Mouse (Mus musculus) CH12.LX (cell line): ENCODE data around the gene Mpo. TPM values are rescaled to one million over a fixed set of nuclear protein-coding genes. Genes with fewer than 3 reads are reported as not detected.

ENCODE experiments used
- DNase-seq: peaks from one replicate; pipeline ENCODE4 v3.0.0-alpha.2; 2013; ENCODE audit errors: extremely low read depth
- H3K27ac ChIP-seq: 2 replicates; pipeline ENCODE4 v1.5.1; 2012; ENCODE audit warnings: low read depth, mild to moderate bottlenecking, control low read depth, moderate library complexity; ENCODE audit not compliant: insufficient read depth
- H3K27me3 ChIP-seq: replicated peaks from 2 replicates; pipeline ENCODE3; 2012; ENCODE audit warnings: inconsistent platforms
- H3K36me3 ChIP-seq, 2 experiments: replicated peaks in 1 of 2; 2 replicates each; pipeline versions ENCODE3 to v1.6.1; 2012; ENCODE audit warnings: inconsistent platforms in 1 of 2, low read length in 1 of 2, mild to moderate bottlenecking in 1 of 2, mixed read lengths in 1 of 2, moderate library complexity in 1 of 2; ENCODE audit not compliant: control insufficient read depth in 1 of 2, insufficient read depth in 1 of 2
- H3K4me1 ChIP-seq, 2 experiments: 2 replicates each; pipeline ENCODE4 v1.6.1; 2012; ENCODE audit warnings: inconsistent platforms in 1 of 2, moderate library complexity in 1 of 2; ENCODE audit not compliant: insufficient read depth in 2 of 2, control insufficient read depth in 1 of 2
- H3K4me2 ChIP-seq: 2 replicates; pipeline ENCODE4 v1.6.1; 2012; ENCODE audit warnings: low read depth, mild to moderate bottlenecking, control low read depth; ENCODE audit not compliant: poor library complexity, insufficient read depth, severe bottlenecking
- H3K4me3 ChIP-seq, 3 experiments: fragments of 150-350 bp in 1 of 3; sonication (generic) in 1 of 3; replicated peaks in 1 of 3; 2 replicates each; pipeline versions ENCODE3 to v1.5.1; 2011 to 2012; ENCODE audit warnings: low read depth in 2 of 3, low read length in 2 of 3, mild to moderate bottlenecking in 2 of 3, moderate library complexity in 2 of 3, control low read depth in 1 of 3, improper control_type of control experiment in 1 of 3, inconsistent platforms in 1 of 3, mixed read lengths in 1 of 3; ENCODE audit not compliant: poor library complexity in 1 of 3
- H3K79me2 ChIP-seq: replicated peaks from 2 replicates; pipeline ENCODE4 v1.6.1; 2012; ENCODE audit warnings: mild to moderate bottlenecking, moderate library complexity; ENCODE audit not compliant: control insufficient read depth, poor library complexity, insufficient read depth, severe bottlenecking; ENCODE audit errors: extremely low read depth
- H3K9ac ChIP-seq: 2 replicates; pipeline ENCODE4 v1.6.1; 2012; ENCODE audit warnings: low read depth, mild to moderate bottlenecking, control low read depth, moderate library complexity; ENCODE audit not compliant: insufficient read depth
- H3K9me3 ChIP-seq: replicated peaks from 2 replicates; pipeline ENCODE3; 2012; ENCODE audit warnings: low read length, inconsistent platforms, mixed read lengths
- BHLHE40 ChIP-seq: IDR thresholded peaks from 2 replicates; pipeline ENCODE4 v1.6.1; 2011; ENCODE audit warnings: mild to moderate bottlenecking, low read depth, low read length, improper control_type of control experiment
- CTCF ChIP-seq, 2 experiments: IDR thresholded peaks in 1 of 2; conservative IDR thresholded peaks in 1 of 2; 2 replicates each; pipeline ENCODE4 v1.5.1; 2011 to 2012; ENCODE audit warnings: low read depth in 2 of 2, low read length in 2 of 2, improper control_type of control experiment in 1 of 2, inconsistent platforms in 1 of 2, mild to moderate bottlenecking in 1 of 2, moderate library complexity in 1 of 2
- ELF1 ChIP-seq: IDR thresholded peaks from 2 replicates; pipeline ENCODE4 v1.6.1; 2014; ENCODE audit warnings: low read depth, mild to moderate bottlenecking, inconsistent platforms, low read length, improper control_type of control experiment
- ETS1 ChIP-seq: conservative IDR thresholded peaks from 2 replicates; pipeline ENCODE4 v1.6.1; 2012; ENCODE audit warnings: low read depth, mild to moderate bottlenecking, inconsistent platforms, low read length, improper control_type of control experiment, moderate library complexity
- HCFC1 ChIP-seq: IDR thresholded peaks from 2 replicates; pipeline ENCODE4 v1.6.1; 2012; ENCODE audit warnings: low read depth, mild to moderate bottlenecking, inconsistent platforms, low read length, improper control_type of control experiment
- JUND ChIP-seq: conservative IDR thresholded peaks from 2 replicates; pipeline ENCODE4 v1.6.1; 2011; ENCODE audit warnings: low read depth, low read length, improper control_type of control experiment
- KAT2A ChIP-seq: IDR thresholded peaks from 2 replicates; pipeline ENCODE4 v1.6.1; 2012; ENCODE audit warnings: low read length, improper control_type of control experiment, inconsistent platforms; ENCODE audit not compliant: insufficient replicate concordance
- MAFK ChIP-seq: IDR thresholded peaks from 2 replicates; pipeline ENCODE4 v1.6.1; 2011; ENCODE audit warnings: low read length, improper control_type of control experiment; ENCODE audit not compliant: insufficient replicate concordance
- MEF2A ChIP-seq: IDR thresholded peaks from 2 replicates; pipeline ENCODE4 v1.6.1; 2014; ENCODE audit warnings: low read depth, mild to moderate bottlenecking, inconsistent platforms, low read length, improper control_type of control experiment, borderline replicate concordance
- NELFE ChIP-seq: IDR thresholded peaks from 2 replicates; pipeline ENCODE4 v1.6.1; 2011; ENCODE audit warnings: low read depth, low read length, improper control_type of control experiment
- NRF1 ChIP-seq: IDR thresholded peaks from 2 replicates; pipeline ENCODE4 v1.6.1; 2014; ENCODE audit warnings: low read depth, mild to moderate bottlenecking, inconsistent platforms, low read length, improper control_type of control experiment, moderate library complexity
- RAD21 ChIP-seq: IDR thresholded peaks from 2 replicates; pipeline ENCODE4 v1.6.1; 2011; ENCODE audit warnings: low read depth, mild to moderate bottlenecking, low read length, improper control_type of control experiment, moderate library complexity
- SIN3A ChIP-seq: IDR thresholded peaks from 2 replicates; pipeline ENCODE4 v1.6.1; 2012; ENCODE audit warnings: low read length, improper control_type of control experiment, inconsistent platforms
- SMC3 ChIP-seq: IDR thresholded peaks from 2 replicates; pipeline ENCODE4 v1.6.1; 2011; ENCODE audit warnings: low read depth, low read length, improper control_type of control experiment
- TBP ChIP-seq: conservative IDR thresholded peaks from 2 replicates; pipeline ENCODE4 v1.6.1; 2011; ENCODE audit warnings: low read depth, low read length, improper control_type of control experiment
- USF1 ChIP-seq: IDR thresholded peaks from 2 replicates; pipeline ENCODE4 v1.6.1; 2014; ENCODE audit warnings: low read depth, mild to moderate bottlenecking, inconsistent platforms, low read length, improper control_type of control experiment
- dilution Hi-C: fragments of 300-500 bp; cut with MboI; formaldehyde crosslinking; loops from 2 replicates; pipeline ENCODE4 v1.14.3; 2020; ENCODE audit warnings: low sequenced_read_pairs; ENCODE audit not compliant: extremely low pct_unique_long_range_greater_than_20kb, extremely low pct_ligation_motif_present
- in situ Hi-C: fragments of 300-500 bp; cut with MboI; formaldehyde crosslinking; loops from 3 replicates; pipeline ENCODE4 v1.14.3; 2019; ENCODE audit warnings: low sequenced_read_pairs, low pct_ligation_motif_present, low pct_unique_long_range_greater_than_20kb, mixed read lengths
- polyA plus RNA-seq: library from polyadenylated mRNA; unstranded; fragments of >175 nt; gene quantifications from 2 replicates; pipeline ENCODE4 v1.2.1, GENCODE M21; 2012; ENCODE audit warnings: low read depth; ENCODE audit not compliant: insufficient read length
- total RNA-seq, 2 experiments: library from RNA; depleted of rRNA; stranded (reverse); fragments of 300-350 nt in 1 of 2; fragments of >200 nt in 1 of 2; gene quantifications; 2 replicates each; pipeline ENCODE4 v1.2.3; 2012 to 2014

Mpo gene
- total and polyA plus RNA-seq, 3 experiments: not detected

DNA sequence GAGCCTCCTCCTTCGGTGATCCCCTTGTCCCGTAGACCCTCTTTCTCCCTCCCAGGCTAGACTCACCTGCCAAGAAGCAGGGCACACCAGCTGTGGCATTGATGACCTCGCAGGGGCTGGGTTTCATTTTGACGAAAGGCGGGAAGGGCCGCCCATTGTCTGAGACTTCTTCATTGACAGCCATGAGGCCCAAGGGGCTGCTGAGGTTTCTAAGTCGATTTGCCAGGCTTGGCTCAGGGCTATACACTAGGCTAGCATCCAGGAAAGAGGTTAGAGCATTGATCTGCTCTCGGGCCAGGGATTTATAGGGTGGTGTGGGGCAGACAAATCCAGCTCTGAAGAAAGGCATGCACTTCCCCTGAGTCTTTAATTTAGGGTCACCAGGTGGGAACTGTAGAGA is 21.4 kb downstream of the Mpo start:
- Histone ChIP-seq H3K9ac (no peak overlapping the region), H3K27ac (no peak overlapping the region), H3K36me3 (no peaks in the 10 kb centered on the region), H3K4me3 (no peak overlapping the region), H3K27me3 (peaks cover 2% of the 10 kb centered on the region), H3K79me2 (no peaks in the 10 kb centered on the region), H3K9me3 (no peaks in the 10 kb centered on the region), H3K4me1 (peaks cover 0 to 4% of the 10 kb centered on the region in 2 experiments; a peak in 1 of 4 replicates), H3K4me2 (peak overlapping the region; percentile 33; the same call in 1 of the 2 replicates)
- TF ChIP-seq BHLHE40 (0 out of 2 replicates have a peak, but pooled peaks have one; percentile 22), KAT2A (no peak)
- dilution Hi-C loops (no loop called here), in situ Hi-C loops (no loop called here)
- DNase-seq: no peak

DNA sequence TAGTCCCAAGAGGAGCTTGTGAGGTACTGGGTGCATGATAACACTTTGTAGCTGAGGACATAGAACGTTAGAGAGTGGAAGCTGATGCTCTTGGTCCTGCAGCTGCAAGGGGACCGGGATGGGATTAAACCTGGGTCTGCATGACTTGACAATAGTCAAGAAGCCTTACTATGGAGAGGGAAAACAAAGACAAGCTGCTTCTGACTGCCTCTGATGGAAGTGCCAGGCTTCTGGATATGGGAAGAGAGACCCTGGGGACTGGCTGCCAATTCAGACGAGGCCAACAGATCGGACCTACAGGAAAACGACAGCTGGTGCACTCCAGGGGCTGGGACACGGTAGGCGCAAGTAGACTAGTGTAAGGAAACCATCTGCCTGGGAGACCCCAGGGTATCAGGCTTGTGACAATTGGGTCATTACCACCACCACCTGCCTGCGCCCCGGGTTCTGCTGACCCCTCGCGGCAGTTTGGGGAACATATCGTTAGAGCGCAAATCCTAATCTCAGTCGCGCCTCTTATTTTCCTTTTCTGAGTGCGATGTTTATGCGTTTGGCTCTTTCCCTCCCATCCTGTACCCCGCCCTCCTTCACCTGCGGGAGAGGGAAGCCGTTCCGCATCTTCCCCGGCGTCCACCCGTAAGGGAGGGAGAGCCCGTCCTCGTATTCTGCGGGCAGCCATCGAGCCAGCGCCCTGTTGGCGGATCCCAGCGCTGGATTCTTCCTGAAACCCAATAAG is 23.5 kb downstream of the Mpo start:
- Histone ChIP-seq H3K27ac (no peak overlapping the region), H3K4me1 (peaks cover 0 to 4% of the 10 kb centered on the region in 2 experiments; a peak in 1 of 4 replicates), H3K79me2 (no peaks in the 10 kb centered on the region), H3K4me3 (peak overlapping the region in 1 of 3 experiments; percentile 34), H3K9me3 (no peaks in the 10 kb centered on the region), H3K27me3 (peaks cover 6% of the 10 kb centered on the region), H3K9ac (peak overlapping the region; percentile 11; the same call in 1 of the 2 replicates), H3K36me3 (no peaks in the 10 kb centered on the region), H3K4me2 (peak overlapping the region; percentile 52)
- no peak for TF ChIP-seq NRF1
- TF ChIP-seq HCFC1: no peak
- TF ChIP-seq RAD21: peak; percentile 82
- TF ChIP-seq CTCF (conservative IDR thresholded peaks at IDR 0.05 in 1 of 2, IDR thresholded peaks at IDR 0.05 in 1 of 2; ENCODE audit: low read depth in 2 of 2, low read length in 2 of 2): peak in 1 of 2 experiments; percentile 89; a peak in 3 of 4 replicates
- no peak for TF ChIP-seq USF1
- TF ChIP-seq SMC3: peak; percentile 67
- TF ChIP-seq SIN3A: no peak
- 0 out of 2 replicates have a peak, but pooled peaks have one; percentile 15 for TF ChIP-seq NELFE
- TF ChIP-seq MAFK: no peak
- TF ChIP-seq JUND: no peak
- no peak for DNase-seq
- dilution Hi-C loops (no loop called here), in situ Hi-C loops (no loop called here)

GRCm38 (mm10) chr11:87817443-87817773 is 24.0 kb downstream of the Mpo start:
- in situ Hi-C loops (no loop called here), dilution Hi-C loops (no loop called here)
- Histone ChIP-seq H3K36me3 (no peaks in the 10 kb centered on the region), H3K27ac (no peak overlapping the region), H3K4me2 (peak overlapping the region; percentile 52), H3K9me3 (no peaks in the 10 kb centered on the region), H3K9ac (peak overlapping the region; percentile 11; the same call in 1 of the 2 replicates), H3K79me2 (no peaks in the 10 kb centered on the region), H3K4me1 (peaks cover 0 to 4% of the 10 kb centered on the region in 2 experiments; a peak in 1 of 4 replicates), H3K4me3 (peak overlapping the region in 1 of 3 experiments; percentile 34), H3K27me3 (peaks cover 12% of the 10 kb centered on the region)
- DNase-seq: no peak
- TF ChIP-seq NELFE: no peak
- no peak for TF ChIP-seq HCFC1
- no peak for TF ChIP-seq TBP
- TF ChIP-seq SMC3: no peak
- TF ChIP-seq ELF1: no peak
- TF ChIP-seq MEF2A: no peak
- no peak for TF ChIP-seq ETS1
